Mouse (Mus musculus): ENCODE data around the gene Ism2. TPM values are rescaled to one million over a fixed set of nuclear protein-coding genes. Genes with fewer than 3 reads are reported as not detected.
"Not testable (repeated sequence)": the region's sequence is repeated elsewhere in the genome, so short reads cannot be mapped to it uniquely, and the experiment has no call there.

Gene Ism2
- total RNA-seq, 4 experiments from 2014 or later: not detected

GRCm38 (mm10) chr12:87289100-87289499 lies 10.4 kb downstream of the Ism2 start:
- no peak for DNase-seq (ENCODE audit: low spot score)

GRCm38 (mm10) chr12:87284726-87285125 lies 14.8 kb downstream of the Ism2 start:
- DNase-seq (ENCODE audit: low spot score): no peak

- DNase-seq (ENCODE audit: low spot score): no peak
Observed at GRCm38 (mm10) chr12:87284268-87284667, 15.2 kb downstream of the Ism2 start.

- DNase-seq (ENCODE audit: low spot score): no peak
Observed at GRCm38 (mm10) chr12:87283706-87284105, 15.8 kb downstream of the Ism2 start.

- DNase-seq (ENCODE audit: low spot score): no peak
Observed at GRCm38 (mm10) chr12:87282743-87283142, 16.8 kb downstream of the Ism2 start.

- no peak for DNase-seq (ENCODE audit: low spot score)
Observed at GRCm38 (mm10) chr12:87281766-87282165, 17.7 kb downstream of the Ism2 start.

GRCm38 (mm10) chr12:87279879-87280278 lies 19.6 kb downstream of the Ism2 start:
- DNase-seq (ENCODE audit: low spot score): no peak

GRCm38 (mm10) chr12:87279350-87279749 lies 20.2 kb downstream of the Ism2 start:
- no peak for DNase-seq (ENCODE audit: low spot score)

GRCm38 (mm10) chr12:87278118-87278730 lies 21.3 kb downstream of the Ism2 start:
- DNase-seq (ENCODE audit: low spot score): no peak

GRCm38 (mm10) chr12:87277251-87277650 lies 22.3 kb downstream of the Ism2 start:
- not testable (repeated sequence) for DNase-seq (ENCODE audit: low spot score)

GRCm38 (mm10) chr12:87274853-87275831 lies 24.4 kb downstream of the Ism2 start:
- no peak for DNase-seq (ENCODE audit: low spot score)

GRCm38 (mm10) chr12:87267682-87268081 lies 31.8 kb downstream of the Ism2 start:
- no peak for DNase-seq (ENCODE audit: low spot score)

- DNase-seq (ENCODE audit: low spot score): no peak
Observed at GRCm38 (mm10) chr12:87266827-87267603, 32.5 kb downstream of the Ism2 start.

GRCm38 (mm10) chr12:87266108-87266826 lies 33.2 kb downstream of the Ism2 start, which contains the start of the genes Vipas39 and Ahsa1:
Gene Vipas39, minus strand, starts transcription at chr12:87266256.
Gene Ahsa1, plus strand, starts transcription at chr12:87266479.
- DNase-seq (ENCODE audit: low spot score): peak; percentile 95

GRCm38 (mm10) chr12:87265444-87265843 lies 34.1 kb downstream of the Ism2 start:
- no peak for DNase-seq (ENCODE audit: low spot score)

- no peak for DNase-seq (ENCODE audit: low spot score)
Observed at GRCm38 (mm10) chr12:87260562-87260961, 38.9 kb downstream of the Ism2 start.

- DNase-seq (ENCODE audit: low spot score): no peak
Observed at GRCm38 (mm10) chr12:87256629-87257028, 42.9 kb downstream of the Ism2 start.

- DNase-seq (ENCODE audit: low spot score): no peak
Observed at GRCm38 (mm10) chr12:87253878-87254277, 45.6 kb downstream of the Ism2 start.

GRCm38 (mm10) chr12:87250161-87250560 lies 49.3 kb downstream of the Ism2 start:
- DNase-seq (ENCODE audit: low spot score): no peak

GRCm38 (mm10) chr12:87238632-87239031 lies 60.9 kb downstream of the Ism2 start, which contains the start of gene Noxred1:
Gene Noxred1, minus strand, starts transcription at chr12:87238732.
- no peak for DNase-seq (ENCODE audit: low spot score)

- DNase-seq (ENCODE audit: low spot score): no peak
Observed at GRCm38 (mm10) chr12:87236882-87237483, 62.5 kb downstream of the Ism2 start.

Data from heart, adult 8-10 months (tissue).